Mouse (Mus musculus) liver, embryonic 12.5 days (tissue): ENCODE measurements around the gene Rnf217. TPM values are rescaled to one million over a fixed set of nuclear protein-coding genes. Genes with fewer than 3 reads are reported as not detected.

Experiments used
- ATAC-seq: fragments of 200-750 bp; cut with Nextera tagmentation; 2 replicates; pipeline ENCODE4 v1.8.0; 2017; ENCODE audit warnings: moderate number of reproducible peaks, mild to moderate bottlenecking, moderate library complexity
- H3K27ac ChIP-seq: fragments of 300-500 bp; sonication (generic); 2 replicates; pipeline ENCODE4 v1.5.1; 2016; ENCODE audit warnings: mild to moderate bottlenecking
- H3K27me3 ChIP-seq: fragments of 300-500 bp; sonication (generic); replicated peaks from 2 replicates; pipeline ENCODE4 v1.6.1; 2016; ENCODE audit warnings: mild to moderate bottlenecking, moderate library complexity
- H3K36me3 ChIP-seq: fragments of 300-500 bp; sonication (generic); 2 replicates; pipeline ENCODE4 v1.6.1; 2016; ENCODE audit warnings: mild to moderate bottlenecking, moderate library complexity
- H3K4me1 ChIP-seq: fragments of 300-500 bp; sonication (generic); 2 replicates; pipeline ENCODE4 v1.6.1; 2016
- H3K4me2 ChIP-seq: fragments of 300-500 bp; sonication (generic); 2 replicates; pipeline ENCODE4 v1.6.1; 2016; ENCODE audit warnings: mild to moderate bottlenecking, moderate library complexity
- H3K4me3 ChIP-seq: fragments of 300-500 bp; sonication (generic); 2 replicates; pipeline ENCODE4 v1.5.1; 2016; ENCODE audit warnings: mild to moderate bottlenecking, moderate library complexity
- H3K9ac ChIP-seq: fragments of 300-500 bp; sonication (generic); 2 replicates; pipeline ENCODE4 v1.6.1; 2016; ENCODE audit warnings: mild to moderate bottlenecking, moderate library complexity
- H3K9me3 ChIP-seq: fragments of 300-500 bp; sonication (generic); replicated peaks from 2 replicates; pipeline ENCODE4 v1.6.1; 2016; ENCODE audit warnings: mild to moderate bottlenecking, moderate library complexity
- WGBS: fragments of 180-500 bp; shearing (Covaris S2); methylation state at CpG from one replicate; pipeline ENCODE4 v1.1.7; 2016; ENCODE audit not compliant: insufficient replicate concordance; 5-methylcytosine and 5-hydroxymethylcytosine counted together
- polyA plus RNA-seq: library from polyadenylated mRNA; unstranded; fragments of >200 nt; fragmentation: Nextera tagmentation; extraction: Ambion mirVana; gene quantifications from 2 replicates; pipeline ENCODE4 v1.2.1, GENCODE M21; 2016

Gene Rnf217
- polyA plus RNA-seq, 1 experiment from 2014 or later: 0.50 TPM

- Histone ChIP-seq H3K4me2 (no peak overlapping the region), H3K27me3 (no peaks in the 10 kb centered on the region), H3K4me3 (no peak overlapping the region), H3K27ac (no peak overlapping the region), H3K36me3 (no peaks in the 10 kb centered on the region), H3K4me1 (no peaks in the 10 kb centered on the region), H3K9ac (no peak overlapping the region), H3K9me3 (no peaks in the 10 kb centered on the region)
- WGBS: 58% methylated on average over 3 of the region's 3 CpGs
- no peak for ATAC-seq
These were observed 83.3 kb downstream of the Rnf217 start for GRCm38 (mm10) chr10:31525705-31526104.

- H3K9ac ChIP-seq: no peak overlapping the region
- no peak overlapping the region for H3K4me3 ChIP-seq
- H3K4me2 ChIP-seq: no peak overlapping the region
- H3K36me3 ChIP-seq: no peaks in the 10 kb centered on the region
- 29% methylated on average over 1 of the region's 1 CpGs for WGBS
- no peak overlapping the region for H3K27ac ChIP-seq
- no peaks in the 10 kb centered on the region for H3K9me3 ChIP-seq
- H3K4me1 ChIP-seq: no peaks in the 10 kb centered on the region
- ATAC-seq: no peak
- H3K27me3 ChIP-seq: no peaks in the 10 kb centered on the region
These were observed 89.6 kb downstream of the Rnf217 start for GRCm38 (mm10) chr10:31519420-31519819.

- H3K9me3 ChIP-seq: no peaks in the 10 kb centered on the region
- H3K4me2 ChIP-seq: no peak overlapping the region
- no peaks in the 10 kb centered on the region for H3K4me1 ChIP-seq
- no peak overlapping the region for H3K4me3 ChIP-seq
- H3K27ac ChIP-seq: no peak overlapping the region
- H3K9ac ChIP-seq: no peak overlapping the region
- H3K27me3 ChIP-seq: no peaks in the 10 kb centered on the region
- H3K36me3 ChIP-seq: no peaks in the 10 kb centered on the region
- no peak for ATAC-seq
- 74% methylated on average over 4 of the region's 4 CpGs for WGBS
These were observed 90.8 kb downstream of the Rnf217 start for GRCm38 (mm10) chr10:31518210-31518609.

GRCm38 (mm10) chr10:31517192-31517591 lies 91.8 kb downstream of the Rnf217 start:
- WGBS: 55% methylated on average over 4 of the region's 4 CpGs
- Histone ChIP-seq H3K4me2 (no peak overlapping the region), H3K9ac (no peak overlapping the region), H3K9me3 (no peaks in the 10 kb centered on the region), H3K4me3 (no peak overlapping the region), H3K36me3 (no peaks in the 10 kb centered on the region), H3K27me3 (no peaks in the 10 kb centered on the region), H3K27ac (no peak overlapping the region), H3K4me1 (no peaks in the 10 kb centered on the region)
- ATAC-seq: no peak

GRCm38 (mm10) chr10:31515897-31516296 lies 93.1 kb downstream of the Rnf217 start:
- no peaks in the 10 kb centered on the region for H3K36me3 ChIP-seq
- no peak overlapping the region for H3K27ac ChIP-seq
- 88% methylated on average over 1 of the region's 1 CpGs for WGBS
- H3K4me2 ChIP-seq: no peak overlapping the region
- H3K9ac ChIP-seq: no peak overlapping the region
- H3K27me3 ChIP-seq: no peaks in the 10 kb centered on the region
- H3K4me3 ChIP-seq: no peak overlapping the region
- no peaks in the 10 kb centered on the region for H3K4me1 ChIP-seq
- no peak for ATAC-seq
- H3K9me3 ChIP-seq: no peaks in the 10 kb centered on the region

- no peaks in the 10 kb centered on the region for H3K9me3 ChIP-seq
- H3K4me2 ChIP-seq: no peak overlapping the region
- no peak overlapping the region for H3K27ac ChIP-seq
- 69% methylated on average over 3 of the region's 3 CpGs for WGBS
- no peaks in the 10 kb centered on the region for H3K27me3 ChIP-seq
- no peak overlapping the region for H3K4me3 ChIP-seq
- H3K36me3 ChIP-seq: no peaks in the 10 kb centered on the region
- H3K4me1 ChIP-seq: no peaks in the 10 kb centered on the region
- no peak overlapping the region for H3K9ac ChIP-seq
- ATAC-seq: no peak
These were observed 104.8 kb downstream of the Rnf217 start for GRCm38 (mm10) chr10:31504134-31504551.

- WGBS: 81% methylated on average over 8 of the region's 8 CpGs
- H3K4me3 ChIP-seq: no peak overlapping the region
- H3K9ac ChIP-seq: no peak overlapping the region
- no peaks in the 10 kb centered on the region for H3K36me3 ChIP-seq
- no peaks in the 10 kb centered on the region for H3K4me1 ChIP-seq
- no peak overlapping the region for H3K27ac ChIP-seq
- H3K4me2 ChIP-seq: no peak overlapping the region
- no peaks in the 10 kb centered on the region for H3K27me3 ChIP-seq
- no peak for ATAC-seq
- no peaks in the 10 kb centered on the region for H3K9me3 ChIP-seq
These were observed 105.3 kb downstream of the Rnf217 start for GRCm38 (mm10) chr10:31503542-31504133.

- WGBS: 66% methylated on average over 5 of the region's 5 CpGs
- no peak for ATAC-seq
These were observed 107.3 kb downstream of the Rnf217 start for GRCm38 (mm10) chr10:31501644-31502043.

GRCm38 (mm10) chr10:31496931-31497330 lies 112.1 kb downstream of the Rnf217 start:
- H3K4me2 ChIP-seq: no peak overlapping the region
- no peaks in the 10 kb centered on the region for H3K27me3 ChIP-seq
- no peaks in the 10 kb centered on the region for H3K4me1 ChIP-seq
- no peak overlapping the region for H3K9ac ChIP-seq
- no peak overlapping the region for H3K27ac ChIP-seq
- ATAC-seq: no peak
- H3K4me3 ChIP-seq: no peak overlapping the region
- H3K36me3 ChIP-seq: no peaks in the 10 kb centered on the region
- 49% methylated on average over 2 of the region's 2 CpGs for WGBS
- H3K9me3 ChIP-seq: no peaks in the 10 kb centered on the region

More at GRCm38 (mm10) chr10:31501644-31502043, 107.3 kb downstream of the Rnf217 start:
- no peak overlapping the region for H3K4me2 ChIP-seq
- no peaks in the 10 kb centered on the region for H3K9me3 ChIP-seq
- no peaks in the 10 kb centered on the region for H3K4me1 ChIP-seq
- H3K4me3 ChIP-seq: no peak overlapping the region
- no peak overlapping the region for H3K9ac ChIP-seq
- H3K36me3 ChIP-seq: no peaks in the 10 kb centered on the region
- no peaks in the 10 kb centered on the region for H3K27me3 ChIP-seq
- H3K27ac ChIP-seq: no peak overlapping the region

GRCm38 (mm10) chr10:31495826-31496225 lies 113.2 kb downstream of the Rnf217 start:
- 77% methylated on average over 3 of the region's 3 CpGs for WGBS
- H3K36me3 ChIP-seq: no peaks in the 10 kb centered on the region
- no peak overlapping the region for H3K27ac ChIP-seq
- H3K9ac ChIP-seq: no peak overlapping the region
- no peaks in the 10 kb centered on the region for H3K4me1 ChIP-seq
- no peak overlapping the region for H3K4me2 ChIP-seq
- no peaks in the 10 kb centered on the region for H3K27me3 ChIP-seq
- no peak for ATAC-seq
- H3K4me3 ChIP-seq: no peak overlapping the region
- H3K9me3 ChIP-seq: no peaks in the 10 kb centered on the region

GRCm38 (mm10) chr10:31494296-31494695 lies 114.7 kb downstream of the Rnf217 start:
- 56% methylated on average over 1 of the region's 1 CpGs for WGBS
- Histone ChIP-seq H3K27ac (no peak overlapping the region), H3K4me1 (no peaks in the 10 kb centered on the region), H3K27me3 (no peaks in the 10 kb centered on the region), H3K36me3 (peaks cover 4% of the 10 kb centered on the region; the same call in 1 of the 2 replicates), H3K4me2 (no peak overlapping the region), H3K4me3 (no peak overlapping the region), H3K9me3 (no peaks in the 10 kb centered on the region), H3K9ac (no peak overlapping the region)
- no peak for ATAC-seq

GRCm38 (mm10) chr10:31467043-31467898 lies 141.7 kb downstream of the Rnf217 start:
- WGBS: 54% methylated on average over 10 of the region's 10 CpGs
- no peak for ATAC-seq
- Histone ChIP-seq H3K4me1 (no peaks in the 10 kb centered on the region), H3K27ac (no peak overlapping the region), H3K4me2 (no peak overlapping the region), H3K4me3 (no peak overlapping the region), H3K9ac (no peak overlapping the region), H3K27me3 (no peaks in the 10 kb centered on the region), H3K9me3 (no peaks in the 10 kb centered on the region), H3K36me3 (no peaks in the 10 kb centered on the region)
